ENCODE assay signal across 8 mouse cellular contexts in genomic region chr17:26676616-26677376, GRCm38 (mm10). TPM values are rescaled to one million over a fixed set of nuclear protein-coding genes. Genes with fewer than 3 reads are reported as not detected.
A peak's percentile ranks its signal among the peaks of the same experiment; 100 is the strongest.
DNase-seq lines count a peak whose midpoint lies in the region; ATAC-seq and TF ChIP-seq lines count a peak whose summit lies in the region.

No protein-coding gene starts in this region.

- peak overlapping the region; percentile 95 for H3K4me3 ChIP-seq in bone marrow macrophage, adult 2 months (ENCODE audit: insufficient read depth, low read length)
- H3K4me3 ChIP-seq in forebrain, embryonic 13.5 days = peak overlapping the region; percentile 74

- no peak for TF ChIP-seq CTCF in bone marrow macrophage, adult 2 months (IDR thresholded peaks at IDR 0.05; ENCODE audit: low read depth, low read length)

- H3K27me3 ChIP-seq in forebrain, embryonic 13.5 days = peaks cover 7% of the 10 kb centered on the region; the same call in 1 of the 2 replicates

- intact Hi-C loops in left cerebral cortex, postnatal 14 days (cut with DNase I) = loop anchor here (5.0 kb wide), 1 partner anchor 41 kb away; the partner anchor contains the start of gene Crebrf

- DNase-seq in kidney, adult 11 months = peak; percentile 73
- DNase-seq in kidney, adult 18-20 months = no peak
- DNase-seq in heart, postnatal 4 days = peak; percentile 88
- peak; percentile 66 to 73 for DNase-seq in left cerebral cortex, postnatal 14 days (ENCODE audit: low spot score in 2 of 2)
- peak; percentile 61 to 83 for DNase-seq in spleen, postnatal 4 days (ENCODE audit: low spot score in 2 of 2)

- peak; percentile 87 for ATAC-seq in forebrain, embryonic 13.5 days
- ATAC-seq in megakaryocyte, adult 5-6 weeks (ENCODE audit: poor library complexity, severe bottlenecking) = peak; percentile 75

- H3K9ac ChIP-seq in forebrain, embryonic 13.5 days = peak overlapping the region; percentile 83

- H3K9me3 ChIP-seq in forebrain, embryonic 13.5 days (replicated peaks) = no peaks in the 10 kb centered on the region

- peaks cover 16% of the 10 kb centered on the region for H3K4me1 ChIP-seq in bone marrow macrophage, adult 2 months (ENCODE audit: control insufficient read depth, insufficient read depth, low read length)
- peaks cover 30% of the 10 kb centered on the region for H3K4me1 ChIP-seq in forebrain, embryonic 13.5 days

- peaks cover 14% of the 10 kb centered on the region; the same call in 1 of the 2 replicates for H3K36me3 ChIP-seq in forebrain, embryonic 13.5 days (ENCODE audit: poor library complexity, severe bottlenecking)

- WGBS in forebrain, embryonic 13.5 days = 4% methylated on average over 26 of the region's 26 CpGs

- H3K27ac ChIP-seq in bone marrow macrophage, adult 2 months (ENCODE audit: insufficient read depth, low read depth, low read length) = peak overlapping the region; percentile 92
- H3K27ac ChIP-seq in forebrain, embryonic 13.5 days = peak overlapping the region; percentile 73

- TF ChIP-seq POLR2A in bone marrow macrophage, adult 2 months (IDR thresholded peaks at IDR 0.05; ENCODE audit: borderline replicate concordance, low read depth, low read length) = no peak

- H3K4me2 ChIP-seq in forebrain, embryonic 13.5 days = peak overlapping the region; percentile 71

RNA-seq across cellular contexts. Expression of gene Atp6v0e, which starts 13.8 kb away (rescaled TPM):
- 298 and 337 TPM in 2 replicates for polyA plus RNA-seq in bone marrow macrophage, adult 2 months (2012; ENCODE audit: insufficient read depth, insufficient read length, missing spikeins)
- 139 and 144 TPM in 2 replicates for polyA plus RNA-seq in forebrain, embryonic 13.5 days (2015; fragmentation: Nextera tagmentation; extraction: Ambion mirVana)
- total RNA-seq in heart, postnatal 4 days (2021) = 10 to 100 TPM; 85.3 to 85.5 TPM
- 10 to 100 TPM; 36.7 to 45.8 TPM for total RNA-seq in left cerebral cortex, postnatal 14 days (2021)
- 304 and 336 TPM in 2 replicates for total RNA-seq in megakaryocyte, adult 5-6 weeks (2015)
- 529 and 571 TPM in 2 replicates for total RNA-seq in megakaryocyte, adult 5-6 weeks (2017)

RNA-seq across cellular contexts. Expression of gene Crebrf, which starts 38.7 kb away (rescaled TPM):
- polyA plus RNA-seq in bone marrow macrophage, adult 2 months (2012; ENCODE audit: insufficient read depth, insufficient read length, missing spikeins) = 47.9 and 55.0 TPM in 2 replicates
- 11.1 and 13.8 TPM in 2 replicates for polyA plus RNA-seq in forebrain, embryonic 13.5 days (2015; fragmentation: Nextera tagmentation; extraction: Ambion mirVana)
- total RNA-seq in heart, postnatal 4 days (2021) = 10 to 100 TPM; 17.5 to 20.8 TPM
- total RNA-seq in left cerebral cortex, postnatal 14 days (2021) = 10 to 100 TPM; 34.8 to 35.6 TPM
- 24.7 and 31.2 TPM in 2 replicates for total RNA-seq in megakaryocyte, adult 5-6 weeks (2015)
- 30.1 and 39.5 TPM in 2 replicates for total RNA-seq in megakaryocyte, adult 5-6 weeks (2017)
